Mouse (Mus musculus) urinary bladder, adult 18-20 months (tissue): Measurements from ENCODE around the gene Tomm70a.
"Not testable (repeated sequence)": the region's sequence is repeated elsewhere in the genome, so short reads cannot be mapped to it uniquely, and the experiment has no call there.

ENCODE experiments used
- DNase-seq, 2 experiments: peaks; one replicate each; pipeline ENCODE4 v3.0.0; 2022; ENCODE audit warnings: low spot score in 2 of 2, mixed read lengths in 2 of 2

Gene Tomm70a

DNA sequence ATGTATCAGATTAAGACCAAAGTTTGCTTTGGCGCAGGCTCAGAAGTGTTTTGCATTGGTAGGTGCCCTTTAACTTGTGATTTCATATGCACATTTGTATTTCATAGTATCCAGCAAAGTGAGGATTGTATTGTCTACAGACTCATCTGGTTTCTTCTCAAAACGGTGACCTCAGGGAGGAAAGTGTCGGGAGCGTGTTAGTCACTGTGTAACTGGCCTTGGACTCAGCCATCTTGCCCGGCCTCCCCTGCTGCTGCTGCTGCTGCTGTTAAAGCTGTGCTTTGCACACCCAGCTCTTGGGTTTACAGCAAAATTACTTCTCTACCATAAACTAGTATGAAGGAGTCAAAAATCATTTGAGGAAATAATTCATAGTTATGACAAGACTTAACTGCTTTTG is 23.2 kb downstream of the Tomm70a start:
- no peak for DNase-seq

DNA sequence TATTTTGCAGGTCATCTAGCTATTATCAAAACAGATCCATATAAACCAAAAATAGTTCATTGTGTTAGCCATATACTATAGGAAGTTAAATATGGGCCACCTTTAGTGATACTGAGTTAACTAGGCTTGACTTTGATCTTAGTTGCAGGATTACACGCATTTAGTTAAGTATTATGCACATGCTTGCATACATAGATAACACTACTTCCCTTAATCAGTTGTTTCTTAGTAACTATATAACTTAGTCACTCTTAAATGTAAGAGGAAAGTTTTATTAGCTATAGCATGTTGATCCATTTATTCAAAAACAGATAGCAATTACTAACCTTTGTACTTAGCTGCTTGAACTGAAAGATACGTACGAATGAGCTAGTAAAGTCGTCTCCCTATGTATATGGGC is 29.9 kb downstream of the Tomm70a start:
- DNase-seq: no peak

DNA sequence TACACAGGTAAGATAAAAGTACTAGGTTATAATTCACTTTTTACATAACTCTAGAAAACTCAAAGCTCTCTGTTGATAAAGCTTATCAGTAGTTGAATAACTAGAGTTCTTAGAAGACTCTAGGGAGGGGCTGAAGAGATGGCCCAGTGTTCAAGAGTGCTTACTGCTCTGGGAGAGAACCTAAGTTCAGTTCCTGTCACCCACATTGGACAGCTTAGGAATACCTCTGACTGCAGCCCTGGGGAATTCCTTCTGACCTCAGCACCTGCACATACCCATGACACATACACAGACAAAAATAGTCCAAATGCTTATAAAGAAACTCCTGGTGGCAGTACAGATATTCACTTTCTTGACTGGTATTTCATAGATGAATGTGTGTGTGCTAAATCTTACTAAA is 34.4 kb downstream of the Tomm70a start:
- no peak for DNase-seq

DNA sequence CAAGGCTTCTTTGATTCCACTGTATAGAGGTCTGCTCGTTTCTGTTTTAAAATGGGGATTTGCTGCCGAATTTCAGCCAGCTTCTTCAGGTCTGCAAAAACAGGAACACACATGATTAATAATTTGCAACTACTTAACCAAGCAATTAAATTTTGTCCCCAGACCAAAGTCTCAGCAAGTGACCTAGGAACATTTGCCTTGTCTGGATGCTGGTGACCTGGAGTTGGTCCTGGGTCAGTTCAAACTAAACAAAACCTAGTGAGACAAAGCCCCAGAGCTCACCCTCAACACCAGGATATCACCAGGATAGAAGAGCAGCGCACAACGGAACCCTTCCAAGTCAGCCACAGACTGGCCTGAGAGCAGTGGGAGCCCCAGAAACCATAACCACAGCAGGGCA is 35.6 kb downstream of the Tomm70a start:
- no peak for DNase-seq

DNA sequence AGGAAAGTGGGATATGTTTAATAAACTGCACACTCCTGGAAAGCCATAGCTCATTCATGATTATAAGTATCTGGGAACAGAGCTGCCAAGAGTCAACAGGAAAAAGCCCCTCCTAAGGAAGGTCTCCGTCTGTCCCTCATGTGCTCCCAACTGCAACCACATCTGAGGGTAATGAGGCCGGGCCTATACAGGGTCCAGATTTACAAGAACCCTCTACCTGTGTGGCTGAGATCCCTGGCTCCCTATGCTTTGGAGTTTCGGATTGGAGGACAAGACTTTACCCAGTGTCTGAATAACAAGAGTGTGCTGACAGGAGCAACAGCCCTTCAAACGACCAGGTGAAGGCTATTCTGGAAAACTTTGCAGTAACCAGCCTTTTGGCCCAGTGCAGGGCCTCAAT is 36.2 kb downstream of the Tomm70a start:
- no peak for DNase-seq

DNA sequence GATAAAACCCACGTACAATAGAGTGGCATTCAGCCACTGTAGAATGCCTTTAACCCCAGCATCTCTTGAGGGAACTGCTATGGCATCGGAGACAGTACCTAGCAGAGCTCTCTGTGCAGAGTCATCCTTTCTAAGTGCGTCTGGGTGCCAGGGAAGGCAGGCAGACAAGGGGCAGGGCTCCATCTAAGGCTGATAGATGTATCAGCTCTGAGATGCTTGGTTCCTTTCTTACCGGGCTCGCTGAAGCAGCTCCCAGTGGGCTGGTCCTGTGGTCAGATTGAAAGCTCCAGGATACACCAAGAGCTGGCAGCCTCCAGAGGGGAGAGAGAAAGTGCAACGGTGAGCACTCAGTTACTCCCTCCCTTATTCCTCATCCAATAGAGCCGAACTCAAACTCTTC is 38.3 kb downstream of the Tomm70a start:
- no peak for DNase-seq

DNA sequence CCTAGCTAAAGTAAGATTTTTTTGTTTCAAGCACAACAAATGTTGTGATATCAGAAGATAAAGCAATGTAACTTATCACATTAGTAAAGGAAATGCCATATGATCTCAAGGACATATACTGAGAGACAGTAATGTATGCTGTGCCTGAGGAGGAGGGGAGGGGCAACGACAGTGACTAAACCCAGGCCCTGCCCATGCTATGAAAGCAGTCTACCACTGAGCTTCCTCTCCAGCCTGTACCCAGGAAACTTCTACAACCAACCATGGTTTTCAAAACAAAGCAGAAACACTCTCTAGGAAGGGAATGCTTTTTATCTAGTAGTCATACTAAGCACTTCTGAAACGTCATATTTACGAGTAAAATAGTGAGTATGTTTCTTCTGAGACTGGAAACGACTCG is 41.3 kb downstream of the Tomm70a start:
- no peak for DNase-seq

DNA sequence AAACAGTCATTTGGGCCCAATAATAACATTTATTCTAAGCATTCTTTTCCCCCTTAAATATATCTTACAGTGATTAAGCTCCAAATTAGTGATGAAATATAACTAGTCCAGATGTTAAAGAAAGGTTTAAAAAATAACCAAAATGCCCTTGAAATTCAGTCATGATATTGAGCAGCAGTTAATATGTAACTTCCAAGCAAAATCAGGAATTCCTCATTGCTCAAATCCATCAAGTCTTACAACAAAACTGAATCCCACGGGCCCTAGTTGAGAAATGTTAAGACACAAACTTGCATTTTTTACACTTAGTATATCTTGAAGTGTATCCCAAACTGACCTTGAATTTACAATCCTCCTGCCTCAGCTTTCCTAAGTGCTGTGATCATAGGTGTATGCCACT is 42.2 kb downstream of the Tomm70a start:
- no peak for DNase-seq

DNA sequence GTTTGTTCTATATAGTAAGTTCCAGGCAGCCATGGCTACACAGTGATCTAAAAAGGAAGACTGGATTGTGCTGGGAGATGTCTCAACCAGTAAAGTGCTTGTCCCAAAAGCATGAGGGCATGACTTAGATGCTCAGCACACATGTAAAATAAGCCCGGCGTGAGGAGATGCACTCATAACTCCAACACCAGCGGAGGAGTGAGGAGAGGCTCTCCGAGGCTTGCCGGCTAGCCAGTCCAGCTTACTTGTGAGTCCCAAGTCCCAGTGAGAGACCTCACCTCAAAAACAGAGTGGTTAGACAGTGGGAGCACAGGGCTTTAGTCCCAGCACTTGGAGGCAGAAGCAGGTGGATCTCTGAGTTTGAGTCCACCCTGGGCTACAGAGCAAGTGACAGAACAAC is 43.7 kb downstream of the Tomm70a start:
- DNase-seq: no peak

DNA sequence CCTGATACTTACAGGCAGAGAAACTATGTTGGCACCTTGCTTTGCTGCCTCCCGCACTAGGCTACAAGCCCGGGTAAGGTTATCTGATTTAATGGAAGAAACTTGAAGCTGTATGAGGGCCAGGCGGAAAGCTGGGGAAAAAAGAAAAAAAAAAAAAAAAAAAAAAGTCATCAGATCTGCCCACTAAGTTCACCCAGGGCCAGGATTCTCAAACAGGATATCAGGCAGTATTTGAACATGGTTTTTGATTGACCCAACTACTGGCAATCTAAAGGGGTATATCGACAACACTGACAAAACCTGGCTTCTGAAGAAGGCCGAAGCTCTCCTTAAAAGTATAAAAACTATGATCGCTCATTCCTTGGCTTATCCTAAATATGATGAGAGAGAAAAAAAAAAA is 44.6 kb downstream of the Tomm70a start:
- no peak for DNase-seq

DNA sequence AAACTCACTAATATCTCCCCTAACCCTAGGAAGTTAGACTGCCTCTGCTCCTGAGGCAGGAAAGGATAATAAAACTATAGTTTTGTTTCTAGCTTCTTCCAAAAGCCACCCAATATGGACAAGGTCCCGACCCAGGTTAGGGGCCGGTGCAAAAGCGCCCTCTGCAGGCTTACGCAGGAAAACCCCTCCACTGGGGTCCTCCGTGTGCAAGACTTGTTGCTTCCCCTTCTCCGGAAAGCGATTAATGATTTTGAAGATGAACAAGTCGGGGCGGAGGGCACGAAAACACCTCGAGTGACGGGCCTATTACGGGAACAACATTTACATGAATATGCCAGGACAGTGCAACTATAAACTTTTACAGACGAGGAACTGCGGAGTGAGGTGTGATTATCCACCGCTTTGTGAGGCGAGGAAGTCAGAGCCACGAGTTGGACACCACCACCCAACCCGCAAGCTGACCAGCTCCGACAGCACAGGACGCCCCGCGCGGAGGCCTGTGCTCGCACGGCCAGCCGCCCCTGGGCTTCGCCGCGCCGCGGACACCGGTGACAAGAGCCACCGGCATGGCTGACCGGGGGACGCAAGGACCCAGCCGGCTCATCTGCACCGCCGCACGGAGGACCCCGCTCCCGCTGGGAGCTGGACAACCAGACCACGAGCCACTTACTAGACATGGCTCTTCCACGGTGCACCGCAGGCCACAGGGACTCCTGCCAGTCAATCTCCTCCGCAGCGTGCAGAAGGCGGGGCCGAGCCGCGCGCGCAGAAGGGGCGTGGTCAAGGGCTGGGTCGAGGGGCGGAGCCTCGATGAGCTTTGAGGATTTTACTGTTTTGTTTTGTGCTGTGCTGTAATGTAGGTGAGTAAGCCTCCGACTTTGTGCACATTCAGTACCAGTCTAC is 45.4 kb downstream of the Tomm70a start, which contains the start of gene Nit2:
Gene Nit2, minus strand, starts transcription at position 731 of the 903 bp plus-strand sequence.
- DNase-seq: peak; percentile 92 to 97

DNA sequence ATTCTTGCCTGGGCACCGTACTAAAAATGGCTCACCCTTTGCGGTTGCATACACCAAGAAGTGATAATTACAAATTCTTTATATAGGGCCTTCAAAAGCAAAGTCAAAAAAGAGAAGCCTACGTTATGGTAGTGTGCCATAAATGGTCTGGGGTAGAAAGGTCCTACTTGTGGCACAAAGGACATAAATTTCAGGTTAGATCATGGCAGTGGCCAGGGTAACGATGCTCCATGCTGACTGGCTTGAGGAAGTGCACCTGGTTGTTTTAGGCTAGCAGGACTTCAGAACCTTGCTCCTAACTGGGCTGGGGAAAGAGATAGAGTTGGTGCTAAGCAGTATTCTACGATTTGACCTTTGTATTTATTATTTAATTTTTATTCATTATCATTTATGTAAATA is 46.0 kb downstream of the Tomm70a start:
- no peak for DNase-seq

DNA sequence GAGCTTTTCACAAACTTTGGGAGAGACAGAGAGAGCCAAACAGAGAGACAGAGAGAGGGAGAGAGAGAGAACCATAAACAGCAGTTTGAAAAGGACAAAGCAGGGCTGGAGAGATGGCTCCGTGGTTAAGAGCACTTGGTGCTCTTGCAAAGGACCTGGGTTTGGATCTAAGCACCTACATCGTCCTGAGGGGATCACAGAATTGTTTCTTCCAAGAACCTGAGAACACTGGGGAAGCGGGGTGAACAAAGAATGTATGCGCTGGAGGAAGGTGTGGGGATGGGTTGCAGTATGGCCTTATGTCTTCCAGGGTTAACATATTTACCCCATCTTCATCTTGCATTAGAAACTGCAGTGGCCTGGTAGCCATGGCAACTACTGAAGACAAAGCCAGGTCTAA is 46.7 kb downstream of the Tomm70a start:
- DNase-seq: no peak

DNA sequence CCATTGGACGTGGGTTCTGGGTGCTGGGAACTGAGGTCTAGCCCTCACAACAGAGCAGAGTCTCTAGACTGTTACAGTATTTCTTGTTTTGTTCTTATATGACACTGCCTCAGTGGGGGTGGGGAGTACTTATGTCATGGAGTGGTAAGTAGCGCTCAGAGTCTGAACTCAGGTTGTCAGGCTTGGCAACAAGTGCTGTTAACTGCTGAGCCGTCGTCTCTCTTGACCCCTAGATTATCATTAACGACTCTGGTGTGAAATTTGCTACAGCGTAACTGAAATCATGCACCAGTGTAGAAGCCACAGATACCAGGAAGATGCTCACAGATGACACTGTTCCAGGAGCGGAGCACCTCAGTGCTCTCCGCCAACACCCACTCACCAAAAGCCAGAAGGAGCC is 49.7 kb downstream of the Tomm70a start:
- no peak for DNase-seq

DNA sequence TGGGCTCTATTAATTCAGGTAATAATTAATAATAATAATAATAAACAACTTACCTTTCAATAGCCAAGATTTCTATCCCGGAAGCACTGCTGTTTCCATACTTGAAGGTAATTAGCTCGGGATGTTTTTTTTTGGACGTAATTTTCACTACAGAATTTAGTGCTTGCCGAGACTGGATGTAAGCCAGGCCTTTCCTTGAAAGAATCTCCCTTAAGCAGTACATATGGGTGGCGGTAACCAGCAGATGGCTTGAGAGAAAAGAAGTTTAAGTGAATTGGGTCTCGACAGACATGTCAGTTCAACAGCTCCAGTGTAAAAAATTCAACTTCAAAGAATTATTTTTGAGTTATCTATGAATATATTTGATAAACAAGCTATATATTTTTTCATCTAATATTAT is 50.1 kb downstream of the Tomm70a start:
- no peak for DNase-seq

DNA sequence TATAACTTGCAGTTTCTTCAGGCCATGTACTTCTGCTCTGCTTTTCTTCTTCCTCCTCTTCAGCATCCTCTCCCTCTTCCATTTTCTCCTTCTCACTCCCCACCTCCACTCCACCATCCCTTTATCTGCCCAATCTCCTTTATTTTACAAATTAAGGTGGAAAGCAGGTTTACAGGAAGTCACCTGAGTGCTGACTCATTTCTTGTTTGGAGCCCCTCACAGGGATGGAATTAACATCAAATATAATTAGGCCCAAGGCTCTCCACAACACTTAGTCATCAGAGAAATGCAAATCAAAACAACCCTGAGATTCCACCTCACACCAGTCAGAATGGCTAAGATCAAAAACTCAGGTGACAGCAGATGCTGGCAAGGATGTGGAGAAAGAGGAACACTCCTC is 53.0 kb downstream of the Tomm70a start:
- DNase-seq: not testable (repeated sequence)

DNA sequence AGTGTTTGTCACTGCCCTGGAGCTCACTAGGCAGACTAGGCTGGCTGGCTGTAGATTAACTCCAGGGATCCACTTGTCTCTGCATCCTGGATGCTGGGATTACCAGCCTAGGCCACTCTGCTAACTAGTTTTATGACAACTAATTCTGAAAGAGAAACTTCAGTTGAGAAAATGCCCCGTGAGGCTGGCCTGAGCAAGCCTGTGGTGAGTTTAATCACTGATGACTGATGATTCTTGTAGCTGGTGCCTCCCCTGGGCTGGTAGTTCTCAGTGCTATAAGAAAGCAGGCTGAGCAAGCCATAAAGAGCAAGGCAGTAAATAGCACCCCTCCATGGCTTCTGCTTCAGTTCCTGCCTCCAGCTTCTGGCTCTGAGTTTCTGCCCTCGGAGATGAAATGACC is 54.2 kb downstream of the Tomm70a start:
- DNase-seq: no peak

DNA sequence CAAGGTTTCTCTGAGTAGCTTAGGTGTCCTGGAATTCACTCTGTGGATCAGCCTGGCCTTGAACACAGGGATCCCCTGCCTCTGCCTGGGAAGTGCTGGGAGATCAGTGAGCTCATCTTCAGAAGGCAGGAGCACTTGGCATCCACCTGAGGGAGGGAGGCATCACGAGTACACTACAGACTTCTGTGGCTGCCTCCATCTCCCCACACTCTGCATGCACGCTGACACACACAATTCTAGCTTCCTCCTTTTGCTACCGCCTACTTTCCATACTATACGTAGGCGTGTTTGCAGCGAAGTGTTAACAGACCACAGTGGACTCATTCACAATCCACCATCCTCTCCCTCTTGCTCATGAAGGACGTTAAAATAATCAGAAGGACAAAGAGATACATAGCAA is 54.8 kb downstream of the Tomm70a start:
- no peak for DNase-seq

DNA sequence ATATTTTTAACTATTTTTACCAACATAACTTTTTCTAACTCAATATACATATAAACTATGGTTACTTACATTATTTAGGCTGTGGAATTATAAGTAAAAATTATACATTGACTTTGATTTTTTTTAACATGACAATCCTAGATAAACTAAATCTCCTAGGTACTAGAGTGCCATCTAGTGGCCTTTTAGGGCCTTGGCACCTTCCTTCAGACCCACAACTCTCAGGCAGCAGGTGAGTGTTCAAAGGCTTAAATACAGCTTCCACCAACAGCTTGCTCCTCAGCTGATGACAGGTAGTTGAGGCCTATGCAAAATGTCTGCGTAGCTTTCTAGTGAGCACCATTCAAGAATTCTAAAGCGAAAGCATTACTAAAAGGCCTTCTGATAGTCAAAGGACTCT is 55.8 kb downstream of the Tomm70a start:
- DNase-seq: no peak

DNA sequence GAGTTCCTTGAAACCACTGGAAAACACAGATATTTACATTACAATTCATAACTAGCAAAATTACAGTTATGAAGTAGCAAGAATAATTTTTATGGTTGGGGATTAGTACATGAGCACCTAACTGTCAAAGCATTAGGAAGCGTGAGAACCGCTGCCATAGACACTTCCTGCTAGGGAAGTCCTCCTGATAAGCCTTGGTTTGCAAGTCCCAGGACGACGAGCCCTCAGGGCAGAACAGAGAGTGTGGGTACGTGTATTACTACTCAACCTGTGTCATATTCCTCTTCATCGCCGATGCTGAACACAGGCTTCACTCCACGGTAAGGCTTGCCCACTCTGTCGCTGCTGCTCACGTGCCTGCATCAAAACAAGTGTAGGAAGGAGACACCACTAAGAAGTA is 56.2 kb downstream of the Tomm70a start:
- no peak for DNase-seq

DNA sequence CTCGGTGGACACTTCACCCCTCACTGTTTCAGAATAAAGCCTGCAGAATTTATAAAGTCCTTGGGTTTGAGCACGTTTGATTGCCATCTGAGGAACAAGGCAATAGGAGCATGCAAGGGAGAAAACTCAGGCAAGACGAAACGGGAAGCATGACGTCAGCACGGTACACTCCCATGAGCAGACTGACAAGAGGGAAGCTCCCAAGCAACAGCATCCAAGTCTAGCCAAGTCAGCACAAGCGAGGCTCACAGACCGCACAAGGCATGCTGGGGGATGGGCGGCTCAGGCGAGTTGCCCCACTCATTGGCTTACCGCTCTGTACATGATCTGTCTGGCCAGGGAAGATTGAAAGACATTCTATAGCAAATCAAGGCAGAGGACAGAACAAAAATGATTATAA is 59.7 kb downstream of the Tomm70a start:
- DNase-seq: no peak

DNA sequence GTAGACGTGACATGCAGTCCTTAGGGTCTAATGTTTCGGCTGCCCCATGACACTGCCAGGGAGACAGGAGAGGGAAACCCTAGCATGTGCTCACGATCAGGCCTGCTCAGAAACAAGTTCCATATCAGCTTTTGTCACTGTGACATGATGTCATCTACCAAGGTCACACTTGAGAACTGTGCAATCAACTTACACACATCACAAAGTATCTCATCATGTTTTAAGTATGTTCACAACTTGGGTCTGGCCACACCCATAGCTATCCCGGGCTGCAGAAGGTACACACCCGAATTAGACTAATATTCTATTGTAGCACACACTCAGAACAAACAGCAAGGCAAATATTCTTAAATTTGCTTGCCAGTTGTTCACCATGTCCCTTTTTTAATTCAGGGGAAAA is 60.5 kb downstream of the Tomm70a start:
- DNase-seq: no peak

DNA sequence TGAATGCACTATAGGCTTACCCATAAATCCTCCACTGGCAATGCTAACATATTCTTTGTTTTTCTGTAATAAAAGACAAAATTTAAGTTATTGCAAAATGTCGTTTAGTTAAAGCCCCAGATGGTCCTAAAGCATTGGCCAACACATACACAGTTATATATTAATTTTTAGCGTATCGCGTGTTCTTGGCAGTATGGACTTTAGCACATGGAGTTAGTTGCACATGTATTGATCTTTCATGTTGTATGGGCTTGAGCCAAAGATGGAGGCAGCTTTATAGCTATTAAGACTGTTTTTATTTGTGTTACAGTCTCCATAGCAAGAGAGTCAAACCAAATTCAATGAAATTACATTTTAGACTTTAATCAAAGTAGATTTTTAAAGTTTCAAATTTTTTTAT is 65.1 kb downstream of the Tomm70a start:
- DNase-seq: no peak

DNA sequence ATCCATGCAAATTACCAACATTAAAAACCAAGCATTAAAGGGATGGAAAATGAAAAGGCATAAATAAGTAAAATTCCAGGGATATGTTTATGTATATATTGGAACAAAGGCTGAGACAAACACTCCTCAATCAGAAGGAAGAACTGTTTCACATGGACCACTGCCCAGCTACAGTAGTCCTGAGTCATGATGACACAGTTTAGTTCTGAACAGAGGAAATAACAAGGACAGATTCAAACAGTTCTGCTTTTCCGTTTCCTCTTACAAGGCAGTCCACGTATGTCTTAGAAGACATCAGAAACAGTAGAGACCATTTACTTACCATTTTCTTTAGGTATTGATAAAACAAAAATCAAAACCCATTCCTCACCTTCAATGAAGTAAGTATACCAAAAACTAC is 68.0 kb downstream of the Tomm70a start:
- DNase-seq: no peak
